Mouse (Mus musculus) midbrain, embryonic 13.5 days (tissue): ENCODE measurements around the gene Ifnar2. TPM values are rescaled to one million over a fixed set of nuclear protein-coding genes. Genes with fewer than 3 reads are reported as not detected.

Source experiments
- ATAC-seq: fragments of 200-750 bp; cut with Nextera tagmentation; 2 replicates; pipeline ENCODE4 v1.8.0; 2017; ENCODE audit warnings: mild to moderate bottlenecking, moderate TSS enrichment, moderate library complexity
- H3K27ac ChIP-seq: fragments of 300-500 bp; sonication (generic); 2 replicates; pipeline ENCODE4 v1.5.1; 2015; ENCODE audit warnings: inconsistent platforms, mild to moderate bottlenecking, moderate library complexity
- H3K27me3 ChIP-seq: fragments of 300-500 bp; sonication (generic); 2 replicates; pipeline ENCODE4 v1.6.1; 2015; ENCODE audit warnings: mild to moderate bottlenecking, inconsistent platforms
- H3K36me3 ChIP-seq: fragments of 300-500 bp; sonication (generic); 2 replicates; pipeline ENCODE4 v1.6.1; 2015; ENCODE audit warnings: mild to moderate bottlenecking, inconsistent platforms
- H3K4me1 ChIP-seq: fragments of 300-500 bp; sonication (generic); replicated peaks from 2 replicates; pipeline ENCODE4 v1.6.1; 2015; ENCODE audit warnings: inconsistent platforms
- H3K4me2 ChIP-seq: fragments of 300-500 bp; sonication (generic); replicated peaks from 2 replicates; pipeline ENCODE4 v1.6.1; 2015; ENCODE audit warnings: moderate library complexity, mild to moderate bottlenecking, inconsistent platforms
- H3K4me3 ChIP-seq: fragments of 300-500 bp; sonication (generic); replicated peaks from 2 replicates; pipeline ENCODE4 v1.5.1; 2015; ENCODE audit warnings: mild to moderate bottlenecking, inconsistent platforms
- H3K9ac ChIP-seq: fragments of 300-500 bp; sonication (generic); replicated peaks from 2 replicates; pipeline ENCODE4 v1.6.1; 2015; ENCODE audit warnings: mild to moderate bottlenecking, inconsistent platforms
- H3K9me3 ChIP-seq: fragments of 300-500 bp; sonication (generic); 2 replicates; pipeline ENCODE4 v1.6.1; 2016; ENCODE audit warnings: mild to moderate bottlenecking, inconsistent platforms
- WGBS: fragments of 180-500 bp; shearing (Covaris S2); methylation state at CpG from one replicate; pipeline ENCODE4 v1.1.7; 2015; 5-methylcytosine and 5-hydroxymethylcytosine counted together
- polyA plus RNA-seq: library from polyadenylated mRNA; unstranded; fragments of >200 nt; fragmentation: Nextera tagmentation; extraction: Ambion mirVana; gene quantifications from 2 replicates; pipeline ENCODE4 v1.2.1, GENCODE M21; 2015

Ifnar2 gene
- polyA plus RNA-seq, 1 experiment from 2014 or later: 28.3 TPM

- no peak for ATAC-seq
- Histone ChIP-seq H3K4me3 (no peak overlapping the region), H3K9me3 (no peaks in the 10 kb centered on the region), H3K36me3 (no peaks in the 10 kb centered on the region), H3K27me3 (peaks cover 4% of the 10 kb centered on the region; the same call in 1 of the 2 replicates), H3K27ac (no peak overlapping the region), H3K4me2 (no peak overlapping the region), H3K4me1 (0 out of 2 replicates have a peak, but pooled peaks cover 2% of the 10 kb centered on the region), H3K9ac (no peak overlapping the region)
- 59% methylated on average over 3 of the region's 3 CpGs for WGBS
These were observed 12.4 kb upstream of the Ifnar2 start for GRCm38 (mm10) chr16:91360162-91360561.

GRCm38 (mm10) chr16:91362006-91362405, 10.6 kb upstream of the Ifnar2 start:
- H3K36me3 ChIP-seq: no peaks in the 10 kb centered on the region
- no peaks in the 10 kb centered on the region for H3K9me3 ChIP-seq
- no peak for ATAC-seq
- no peak overlapping the region for H3K4me2 ChIP-seq
- no peaks in the 10 kb centered on the region for H3K27me3 ChIP-seq
- H3K4me1 ChIP-seq: 0 out of 2 replicates have a peak, but pooled peaks cover 2% of the 10 kb centered on the region
- H3K4me3 ChIP-seq: no peak overlapping the region
- WGBS: 86% methylated on average over 2 of the region's 2 CpGs
- no peak overlapping the region for H3K27ac ChIP-seq
- H3K9ac ChIP-seq: no peak overlapping the region

GRCm38 (mm10) chr16:91362616-91363272, 9.8 kb upstream of the Ifnar2 start:
- 72% methylated on average over 12 of the region's 12 CpGs for WGBS
- H3K9ac ChIP-seq: no peak overlapping the region
- ATAC-seq: no peak

GRCm38 (mm10) chr16:91363483-91363882, 9.1 kb upstream of the Ifnar2 start:
- no peaks in the 10 kb centered on the region for H3K9me3 ChIP-seq
- no peaks in the 10 kb centered on the region for H3K27me3 ChIP-seq
- 33% methylated on average over 3 of the region's 3 CpGs for WGBS
- no peak overlapping the region for H3K4me3 ChIP-seq
- H3K4me2 ChIP-seq: no peak overlapping the region
- 0 out of 2 replicates have a peak, but pooled peaks cover 2% of the 10 kb centered on the region for H3K4me1 ChIP-seq
- H3K36me3 ChIP-seq: no peaks in the 10 kb centered on the region
- H3K9ac ChIP-seq: no peak overlapping the region
- no peak overlapping the region for H3K27ac ChIP-seq
- no peak for ATAC-seq

More at GRCm38 (mm10) chr16:91362616-91363272, 9.8 kb upstream of the Ifnar2 start:
- H3K27ac ChIP-seq: no peak overlapping the region
- H3K4me2 ChIP-seq: no peak overlapping the region
- H3K9me3 ChIP-seq: no peaks in the 10 kb centered on the region
- no peak overlapping the region for H3K4me3 ChIP-seq
- 0 out of 2 replicates have a peak, but pooled peaks cover 2% of the 10 kb centered on the region for H3K4me1 ChIP-seq
- H3K27me3 ChIP-seq: no peaks in the 10 kb centered on the region
- no peaks in the 10 kb centered on the region for H3K36me3 ChIP-seq

- ATAC-seq: no peak
- H3K4me1 ChIP-seq: no peaks in the 10 kb centered on the region
- H3K4me3 ChIP-seq: no peak overlapping the region
These were observed 6.0 kb upstream of the Ifnar2 start for GRCm38 (mm10) chr16:91366567-91366966.

GRCm38 (mm10) chr16:91367066-91367465, 5.5 kb upstream of the Ifnar2 start:
- no peak overlapping the region for H3K9ac ChIP-seq
- H3K27ac ChIP-seq: no peak overlapping the region
- ATAC-seq: no peak
- H3K27me3 ChIP-seq: no peaks in the 10 kb centered on the region
- H3K4me1 ChIP-seq: peaks cover under 1% of the 10 kb centered on the region; the same call in 1 of the 2 replicates
- no peak overlapping the region for H3K4me2 ChIP-seq
- WGBS: 85% methylated on average over 2 of the region's 2 CpGs
- no peaks in the 10 kb centered on the region for H3K9me3 ChIP-seq
- no peaks in the 10 kb centered on the region for H3K36me3 ChIP-seq
- no peak overlapping the region for H3K4me3 ChIP-seq

More at GRCm38 (mm10) chr16:91366567-91366966, 6.0 kb upstream of the Ifnar2 start:
- H3K27me3 ChIP-seq: no peaks in the 10 kb centered on the region
- no peaks in the 10 kb centered on the region for H3K9me3 ChIP-seq
- no peak overlapping the region for H3K4me2 ChIP-seq
- H3K9ac ChIP-seq: no peak overlapping the region
- H3K27ac ChIP-seq: no peak overlapping the region
- H3K36me3 ChIP-seq: no peaks in the 10 kb centered on the region

- H3K4me3 ChIP-seq: peak overlapping the region; percentile 61
- 40% methylated on average over 13 of the region's 13 CpGs for WGBS
- peak overlapping the region; percentile 82 for H3K9ac ChIP-seq
- ATAC-seq: no peak
- no peaks in the 10 kb centered on the region for H3K9me3 ChIP-seq
- peak overlapping the region; percentile 93 for H3K27ac ChIP-seq
- H3K36me3 ChIP-seq: no peaks in the 10 kb centered on the region
- peaks cover 13% of the 10 kb centered on the region for H3K4me1 ChIP-seq
- H3K4me2 ChIP-seq: peak overlapping the region; percentile 68
- H3K27me3 ChIP-seq: no peaks in the 10 kb centered on the region
These were observed 1.1 kb downstream of the Ifnar2 start for GRCm38 (mm10) chr16:91373473-91374252.

- no peak for ATAC-seq
- Histone ChIP-seq H3K9me3 (no peaks in the 10 kb centered on the region), H3K9ac (no peak overlapping the region), H3K36me3 (no peaks in the 10 kb centered on the region), H3K4me2 (peak overlapping the region; percentile 68), H3K4me3 (0 out of 2 replicates have a peak overlapping the region, but pooled peaks have one; percentile 61), H3K27ac (no peak overlapping the region), H3K27me3 (no peaks in the 10 kb centered on the region), H3K4me1 (peaks cover 17% of the 10 kb centered on the region)
- WGBS: 94% methylated on average over 3 of the region's 3 CpGs
These were observed 1.7 kb downstream of the Ifnar2 start for GRCm38 (mm10) chr16:91374253-91374634.

GRCm38 (mm10) chr16:91376701-91377100, 4.1 kb downstream of the Ifnar2 start:
- Histone ChIP-seq H3K9ac (no peak overlapping the region), H3K9me3 (no peaks in the 10 kb centered on the region), H3K27me3 (no peaks in the 10 kb centered on the region), H3K4me1 (peaks cover 19% of the 10 kb centered on the region), H3K27ac (no peak overlapping the region), H3K36me3 (no peaks in the 10 kb centered on the region), H3K4me2 (no peak overlapping the region), H3K4me3 (no peak overlapping the region)
- 91% methylated on average over 10 of the region's 10 CpGs for WGBS
- ATAC-seq: no peak

GRCm38 (mm10) chr16:91378431-91378986, 5.9 kb downstream of the Ifnar2 start:
- ATAC-seq: no peak
- 65% methylated on average over 17 of the region's 17 CpGs for WGBS
- Histone ChIP-seq H3K4me2 (no peak overlapping the region), H3K27me3 (no peaks in the 10 kb centered on the region), H3K4me3 (no peak overlapping the region), H3K27ac (peak overlapping the region; percentile 42; the same call in 1 of the 2 replicates), H3K36me3 (no peaks in the 10 kb centered on the region), H3K9me3 (no peaks in the 10 kb centered on the region), H3K4me1 (peaks cover 13% of the 10 kb centered on the region), H3K9ac (no peak overlapping the region)

- 25% methylated on average over 9 of the region's 9 CpGs for WGBS
- Histone ChIP-seq H3K27ac (peak overlapping the region; percentile 42; the same call in 1 of the 2 replicates), H3K9me3 (no peaks in the 10 kb centered on the region), H3K4me3 (no peak overlapping the region), H3K36me3 (0 out of 2 replicates have a peak, but pooled peaks cover 3% of the 10 kb centered on the region), H3K9ac (no peak overlapping the region), H3K4me2 (no peak overlapping the region), H3K27me3 (no peaks in the 10 kb centered on the region), H3K4me1 (peaks cover 8% of the 10 kb centered on the region)
- peak; percentile 55 for ATAC-seq
These were observed 6.4 kb downstream of the Ifnar2 start for GRCm38 (mm10) chr16:91378991-91379390.

GRCm38 (mm10) chr16:91379412-91379811, 6.8 kb downstream of the Ifnar2 start:
- ATAC-seq: peak; percentile 43; the same call in 1 of the 2 replicates
- no peaks in the 10 kb centered on the region for H3K9me3 ChIP-seq
- no peaks in the 10 kb centered on the region for H3K27me3 ChIP-seq
- H3K4me1 ChIP-seq: peaks cover 6% of the 10 kb centered on the region
- H3K4me3 ChIP-seq: no peak overlapping the region
- no peak overlapping the region for H3K4me2 ChIP-seq
- 54% methylated on average over 3 of the region's 3 CpGs for WGBS
- H3K27ac ChIP-seq: 0 out of 2 replicates have a peak overlapping the region, but pooled peaks have one; percentile 42
- 0 out of 2 replicates have a peak, but pooled peaks cover 3% of the 10 kb centered on the region for H3K36me3 ChIP-seq
- no peak overlapping the region for H3K9ac ChIP-seq
